Comparison of ENCODE assay signal across 9 mouse cellular contexts in genomic region chr17:66680662-66681061, GRCm38 (mm10).
DNase-seq lines count a peak whose midpoint lies in the region; ATAC-seq lines count a peak whose summit lies in the region.
"Had no signal": no experiment of that assay in that cellular context is flagged by ENCODE, and none has a peak within 500 bp of the region (broad histone marks: within the 10 kb centered on the region; RNA-seq: fewer than 3 reads in every experiment).

No protein-coding gene starts in this region.

- H3K36me3 ChIP-seq in midbrain, embryonic 15.5 days (replicated peaks) = no peaks in the 10 kb centered on the region

- ATAC-seq in common myeloid progenitor, adult 5-6 weeks (replicated peaks; ENCODE audit: low read depth, poor library complexity, severe bottlenecking) = peak; percentile 68; the same call in 1 of the 2 replicates
- peak; percentile 51 to 60; a peak in 1 of 4 replicates for ATAC-seq in hematopoietic stem cell, adult 5-6 weeks (replicated peaks in 1 of 2; ENCODE audit: insufficient read depth in 1 of 2, low FRiP score in 2 of 2, low TSS enrichment in 1 of 2, low read depth in 1 of 2, poor library complexity in 2 of 2, severe bottlenecking in 2 of 2)
- 0 out of 2 replicates have a peak, but pooled peaks have one; percentile 62 for ATAC-seq in midbrain, embryonic 15.5 days (replicated peaks)

- H3K27ac ChIP-seq in midbrain, embryonic 15.5 days = no peak overlapping the region

- no peak overlapping the region for H3K9ac ChIP-seq in midbrain, embryonic 15.5 days

- no peaks in the 10 kb centered on the region for H3K9me3 ChIP-seq in midbrain, embryonic 15.5 days

- H3K4me1 ChIP-seq in midbrain, embryonic 15.5 days = no peaks in the 10 kb centered on the region
- H3K4me1 ChIP-seq: megakaryocyte, embryonic 14.5 days had no signal

- H3K27me3 ChIP-seq in midbrain, embryonic 15.5 days (replicated peaks) = no peaks in the 10 kb centered on the region
- H3K27me3 ChIP-seq: megakaryocyte, embryonic 14.5 days had no signal

- 22% methylated on average over 4 of the region's 4 CpGs for WGBS in midbrain, embryonic 15.5 days

- intact Hi-C loops in left cerebral cortex, postnatal 14 days (cut with DNase I) = loop anchor here (5.0 kb wide), 1 partner anchor 72 kb away; no protein-coding TSS in a partner anchor

- no peak overlapping the region for H3K4me2 ChIP-seq in midbrain, embryonic 15.5 days

- DNase-seq in adrenal gland, adult (ENCODE audit: inconsistent age in 2 of 2, low spot score in 1 of 2) = peak; percentile 38 to 73
- no peak for DNase-seq in adrenal gland, postnatal 4 days (ENCODE audit: low spot score in 2 of 2)
- DNase-seq in right cerebral cortex, postnatal 4 days = peak; percentile 66
- DNase-seq in right cerebral cortex, postnatal 36 days (ENCODE audit: low spot score in 2 of 2) = no peak
- DNase-seq in left cerebral cortex, postnatal 14 days (ENCODE audit: low spot score in 2 of 2) = peak; percentile 22 to 55

- H3K4me3 ChIP-seq in midbrain, embryonic 15.5 days = no peak overlapping the region
- H3K4me3 ChIP-seq: megakaryocyte, embryonic 14.5 days had no signal

Comparison
In these comparisons a context has a peak if more than half of its experiments do, and no peak if none do; other contexts are left out.
1. DNase-seq: peak in adrenal gland, adult (2 of 2), right cerebral cortex, postnatal 4 days (single experiment) and left cerebral cortex, postnatal 14 days (2 of 2); none in adrenal gland, postnatal 4 days (0 of 2) and right cerebral cortex, postnatal 36 days (0 of 2).
2. Peak in every context shown above with its lines, with median percentiles within 50 percentile points of each other: ATAC-seq.